Mouse (Mus musculus) bone marrow, adult 2 months (tissue): ENCODE measurements around the gene Papolb.

ENCODE experiments used
- CTCF ChIP-seq: fragments of 200-500 bp; IDR thresholded peaks from 2 replicates; pipeline ENCODE4 v1.5.1; 2011; ENCODE audit warnings: low read length, control low read depth; ENCODE audit not compliant: control insufficient read depth, insufficient read depth
- POLR2A ChIP-seq: fragments of 200-500 bp; IDR thresholded peaks from 2 replicates; pipeline ENCODE4 v1.6.1; 2011; ENCODE audit warnings: low read depth, mild to moderate bottlenecking, control low read depth, low read length, borderline replicate concordance; ENCODE audit not compliant: control insufficient read depth

DNA sequence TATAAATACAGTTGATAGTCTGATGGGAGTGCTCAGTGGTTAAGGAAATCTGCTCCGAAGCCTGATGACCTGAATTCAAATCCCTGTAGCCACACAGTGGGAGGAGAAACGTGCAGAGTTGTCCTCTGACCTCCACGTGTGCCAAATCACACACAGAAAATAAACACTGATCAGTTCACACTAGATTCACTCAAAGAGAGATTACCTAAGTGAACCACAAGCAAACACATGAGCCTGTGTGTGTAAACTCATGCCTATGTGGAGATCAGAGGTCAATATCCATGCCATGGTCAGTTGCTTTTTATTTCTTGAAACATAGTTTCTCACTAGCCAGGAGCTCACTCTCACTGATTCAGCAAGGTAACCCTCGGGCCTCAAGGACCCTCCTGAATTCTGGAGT lies 9.5 kb downstream of the Papolb start:
- no peak for TF ChIP-seq POLR2A
- no peak for TF ChIP-seq CTCF
